Mouse (Mus musculus): ENCODE measurements around the gene Ppp1r9a. TPM values are rescaled to one million over a fixed set of nuclear protein-coding genes. Genes with fewer than 3 reads are reported as not detected.

The Ppp1r9a gene
- total and polyA plus RNA-seq, 3 experiments: 1.0 TPM; not detected in 2

GRCm38 (mm10) chr6:5100347-5100746, 197.6 kb downstream of the Ppp1r9a start:
- Histone ChIP-seq H3K36me3 (replicated peaks in 1 of 2; ENCODE audit: control insufficient read depth in 1 of 2, insufficient read depth in 1 of 2, low read length in 1 of 2) (no peaks in the 10 kb centered on the region), H3K4me3 (replicated peaks in 1 of 3; ENCODE audit: low read depth in 2 of 3, low read length in 2 of 3, poor library complexity in 1 of 3) (no peak overlapping the region), H3K79me2 (replicated peaks; ENCODE audit: control insufficient read depth, extremely low read depth, insufficient read depth, poor library complexity, severe bottlenecking) (no peaks in the 10 kb centered on the region), H3K9me3 (replicated peaks; ENCODE audit: low read length) (no peaks in the 10 kb centered on the region), H3K4me2 (ENCODE audit: insufficient read depth, low read depth, poor library complexity, severe bottlenecking) (no peak overlapping the region), H3K9ac (ENCODE audit: insufficient read depth, low read depth) (no peak overlapping the region), H3K27ac (ENCODE audit: insufficient read depth, low read depth) (no peak overlapping the region), H3K27me3 (replicated peaks) (no peaks in the 10 kb centered on the region), H3K4me1 (ENCODE audit: control insufficient read depth in 1 of 2, insufficient read depth in 2 of 2) (0 out of 4 replicates have a peak, but pooled peaks cover 0 to 3% of the 10 kb centered on the region in 2 experiments)
- dilution Hi-C loops (cut with MboI; ENCODE audit: extremely low pct_ligation_motif_present, extremely low pct_unique_long_range_greater_than_20kb, low sequenced_read_pairs): no loop called here
- TF ChIP-seq CTCF (conservative IDR thresholded peaks at IDR 0.05 in 1 of 2, IDR thresholded peaks at IDR 0.05 in 1 of 2; ENCODE audit: low read depth in 2 of 2, low read length in 2 of 2) (no peak), TCF12 (IDR thresholded peaks at IDR 0.05; ENCODE audit: low read depth, low read length) (no peak), ZMIZ1 (IDR thresholded peaks at IDR 0.05; ENCODE audit: low read depth, low read length) (no peak), PAX5 (IDR thresholded peaks at IDR 0.05; ENCODE audit: low read length) (no peak), MXI1 (IDR thresholded peaks at IDR 0.05; ENCODE audit: low read depth, low read length) (no peak), ZNF384 (IDR thresholded peaks at IDR 0.05; ENCODE audit: low read depth, low read length) (no peak), ZKSCAN1 (IDR thresholded peaks at IDR 0.05; ENCODE audit: borderline replicate concordance, low read depth, low read length) (no peak)
- no peak for DNase-seq (ENCODE audit: extremely low read depth)
- in situ Hi-C loops (cut with MboI; ENCODE audit: low pct_ligation_motif_present, low pct_unique_long_range_greater_than_20kb, low sequenced_read_pairs): loop anchor here (25.0 kb wide), 1 partner anchor 438 kb away; no protein-coding TSS in a partner anchor

- TF ChIP-seq CTCF (conservative IDR thresholded peaks at IDR 0.05 in 1 of 2, IDR thresholded peaks at IDR 0.05 in 1 of 2; ENCODE audit: low read depth in 2 of 2, low read length in 2 of 2) (no peak), EP300 (IDR thresholded peaks at IDR 0.05; ENCODE audit: low read length) (no peak), SMC3 (IDR thresholded peaks at IDR 0.05; ENCODE audit: low read depth, low read length) (no peak), MAX (IDR thresholded peaks at IDR 0.05; ENCODE audit: low read length) (no peak), USF1 (IDR thresholded peaks at IDR 0.05; ENCODE audit: low read depth, low read length) (no peak), BHLHE40 (IDR thresholded peaks at IDR 0.05; ENCODE audit: low read depth, low read length) (no peak)
- in situ Hi-C loops (cut with MboI; ENCODE audit: low pct_ligation_motif_present, low pct_unique_long_range_greater_than_20kb, low sequenced_read_pairs) (loop anchor here (25.0 kb wide), 1 partner anchor 440 kb away; no protein-coding TSS in a partner anchor), dilution Hi-C loops (cut with MboI; ENCODE audit: extremely low pct_ligation_motif_present, extremely low pct_unique_long_range_greater_than_20kb, low sequenced_read_pairs) (no loop called here)
- Histone ChIP-seq H3K9ac (ENCODE audit: insufficient read depth, low read depth) (no peak overlapping the region), H3K79me2 (replicated peaks; ENCODE audit: control insufficient read depth, extremely low read depth, insufficient read depth, poor library complexity, severe bottlenecking) (no peaks in the 10 kb centered on the region), H3K4me2 (ENCODE audit: insufficient read depth, low read depth, poor library complexity, severe bottlenecking) (no peak overlapping the region), H3K27me3 (replicated peaks) (no peaks in the 10 kb centered on the region), H3K36me3 (replicated peaks in 1 of 2; ENCODE audit: control insufficient read depth in 1 of 2, insufficient read depth in 1 of 2, low read length in 1 of 2) (no peaks in the 10 kb centered on the region), H3K9me3 (replicated peaks; ENCODE audit: low read length) (no peaks in the 10 kb centered on the region), H3K4me3 (replicated peaks in 1 of 3; ENCODE audit: low read depth in 2 of 3, low read length in 2 of 3, poor library complexity in 1 of 3) (no peak overlapping the region), H3K27ac (ENCODE audit: insufficient read depth, low read depth) (no peak overlapping the region), H3K4me1 (ENCODE audit: control insufficient read depth in 1 of 2, insufficient read depth in 2 of 2) (0 out of 4 replicates have a peak, but pooled peaks cover 0 to 3% of the 10 kb centered on the region in 2 experiments)
- no peak for DNase-seq (ENCODE audit: extremely low read depth)
Measured at GRCm38 (mm10) chr6:5102741-5103140, 200.0 kb downstream of the Ppp1r9a start.

- dilution Hi-C loops (cut with MboI; ENCODE audit: extremely low pct_ligation_motif_present, extremely low pct_unique_long_range_greater_than_20kb, low sequenced_read_pairs) (no loop called here), in situ Hi-C loops (cut with MboI; ENCODE audit: low pct_ligation_motif_present, low pct_unique_long_range_greater_than_20kb, low sequenced_read_pairs) (loop anchor here (25.0 kb wide), 1 partner anchor 441 kb away; no protein-coding TSS in a partner anchor)
- TF ChIP-seq RAD21 (IDR thresholded peaks at IDR 0.05; ENCODE audit: low read depth, low read length): no peak
- TF ChIP-seq BHLHE40 (IDR thresholded peaks at IDR 0.05; ENCODE audit: low read depth, low read length): no peak
- TF ChIP-seq TBP (conservative IDR thresholded peaks at IDR 0.05; ENCODE audit: low read depth, low read length): no peak
- DNase-seq (ENCODE audit: extremely low read depth): no peak
- H3K4me1 ChIP-seq (ENCODE audit: control insufficient read depth in 1 of 2, insufficient read depth in 2 of 2): 0 out of 4 replicates have a peak, but pooled peaks cover 0 to 3% of the 10 kb centered on the region in 2 experiments
- no peak overlapping the region for H3K4me3 ChIP-seq (replicated peaks in 1 of 3; ENCODE audit: low read depth in 2 of 3, low read length in 2 of 3, poor library complexity in 1 of 3)
- no peaks in the 10 kb centered on the region for H3K9me3 ChIP-seq (replicated peaks; ENCODE audit: low read length)
- H3K79me2 ChIP-seq (replicated peaks; ENCODE audit: control insufficient read depth, extremely low read depth, insufficient read depth, poor library complexity, severe bottlenecking): no peaks in the 10 kb centered on the region
- H3K4me2 ChIP-seq (ENCODE audit: insufficient read depth, low read depth, poor library complexity, severe bottlenecking): no peak overlapping the region
- no peaks in the 10 kb centered on the region for H3K36me3 ChIP-seq (replicated peaks in 1 of 2; ENCODE audit: control insufficient read depth in 1 of 2, insufficient read depth in 1 of 2, low read length in 1 of 2)
- H3K27me3 ChIP-seq (replicated peaks): no peaks in the 10 kb centered on the region
- no peak overlapping the region for H3K9ac ChIP-seq (ENCODE audit: insufficient read depth, low read depth)
- H3K27ac ChIP-seq (ENCODE audit: insufficient read depth, low read depth): no peak overlapping the region
Measured at GRCm38 (mm10) chr6:5103769-5104168, 201.1 kb downstream of the Ppp1r9a start.

Data from CH12.LX (cell line).